Mouse (Mus musculus) small intestine, adult 2 months (tissue): ENCODE measurements around the gene Fgfbp1.

Experiments
- CTCF ChIP-seq: fragments of 200-500 bp; IDR thresholded peaks from 2 replicates; pipeline ENCODE4 v1.5.1; 2012; ENCODE audit warnings: low read depth, mild to moderate bottlenecking, control low read depth, inconsistent platforms, low read length, moderate library complexity, mixed read lengths; ENCODE audit not compliant: insufficient replicate concordance, insufficient read length; ENCODE audit errors: extremely low read depth
- POLR2A ChIP-seq: fragments of 200-500 bp; IDR thresholded peaks from 2 replicates; pipeline ENCODE4 v1.6.1; 2012; ENCODE audit warnings: low read depth, mild to moderate bottlenecking, control low read depth, inconsistent platforms, low read length, moderate library complexity

DNA sequence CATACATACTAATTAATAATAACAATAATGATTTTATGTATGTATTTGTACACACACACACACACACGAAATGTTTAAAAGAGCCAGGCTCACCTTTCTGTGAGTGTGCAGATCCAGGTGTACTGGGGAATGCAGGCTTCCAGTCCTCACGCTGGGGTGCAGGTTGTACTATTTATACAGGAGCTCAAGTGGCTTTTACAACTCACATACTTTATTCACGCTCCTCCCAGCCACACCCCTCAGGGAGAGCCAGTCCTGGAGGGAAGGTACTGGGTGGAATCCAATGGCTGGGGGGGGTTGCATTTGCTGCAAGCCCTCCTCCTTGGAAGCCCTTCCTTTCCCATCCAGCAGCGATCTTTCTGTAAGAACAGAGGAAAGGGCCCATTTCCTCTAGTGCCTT, at the start of gene Fgfbp1:
- TF ChIP-seq CTCF (no peak), POLR2A (peak; percentile 57; the same call in 1 of the 2 replicates)
